ENCODE assay signal across 4 mouse cellular contexts in the genomic region with DNA sequence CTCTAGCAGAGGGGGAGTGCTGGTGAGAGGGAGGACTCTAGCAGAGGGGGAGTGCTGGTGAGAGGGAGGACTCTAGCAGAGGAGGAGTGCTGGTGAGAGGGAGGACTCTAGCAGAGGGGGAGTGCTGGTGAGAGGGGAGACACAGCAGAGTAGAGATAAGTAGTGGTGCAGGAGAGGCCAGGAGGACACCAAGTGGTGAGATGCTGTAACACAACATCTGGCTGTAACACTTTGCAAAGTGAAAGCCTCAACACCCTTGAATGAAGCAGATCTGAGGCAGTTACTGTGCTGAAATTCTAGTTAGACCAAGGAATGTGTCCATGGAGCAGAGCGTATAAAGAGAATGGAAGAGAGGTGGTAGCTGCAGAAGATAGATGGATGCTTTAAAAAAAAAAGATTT. TPM values are rescaled to one million over a fixed set of nuclear protein-coding genes. Genes with fewer than 3 reads are reported as not detected.
"Had no signal": no experiment of that assay in that cellular context is flagged by ENCODE, and none has a peak within 500 bp of the region (broad histone marks: within the 10 kb centered on the region; RNA-seq: fewer than 3 reads in every experiment).

No protein-coding gene starts in this region.

RNA-seq across cellular contexts. Expression of gene Piwil4, which starts 39.7 kb away (rescaled TPM):
- total RNA-seq: layer of hippocampus, adult 18-20 months; left cerebral cortex, adult 8-10 months; left cerebral cortex, postnatal 14 days had no signal
- polyA plus RNA-seq: limb, embryonic 12.5 days had no signal
